Mouse (Mus musculus): ENCODE measurements around the gene Dnajb14. TPM values are rescaled to one million over a fixed set of nuclear protein-coding genes. Genes with fewer than 3 reads are reported as not detected.
"Not testable (repeated sequence)": the region's sequence is repeated elsewhere in the genome, so short reads cannot be mapped to it uniquely, and the experiment has no call there.

Gene Dnajb14
- polyA plus RNA-seq, 1 experiment from 2014 or later: 10.5 TPM

DNA sequence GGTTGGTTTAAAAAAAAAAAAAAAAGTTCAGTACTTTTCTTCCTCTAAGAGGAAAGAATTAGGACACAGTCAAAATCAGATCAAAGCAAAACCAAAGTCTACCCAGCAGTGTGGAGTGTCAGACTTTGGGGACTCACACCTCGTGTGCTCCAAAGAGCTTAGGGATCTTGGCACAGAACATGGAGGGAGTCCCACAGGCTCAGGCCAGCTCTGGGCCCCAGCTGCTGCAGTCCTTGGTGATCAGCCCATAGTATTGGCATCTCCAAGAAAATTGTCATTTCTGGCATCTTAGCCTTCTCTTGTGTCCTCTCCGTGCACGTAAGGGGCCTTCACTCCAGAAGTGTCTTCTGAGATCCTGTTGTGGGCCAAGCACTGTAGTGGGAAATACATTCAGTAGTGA, 23.6 kb downstream of the Dnajb14 start:
- Histone ChIP-seq H3K4me1 (replicated peaks) (no peaks in the 10 kb centered on the region), H3K27ac (no peak overlapping the region), H3K27me3 (no peaks in the 10 kb centered on the region), H3K4me3 (no peak overlapping the region), H3K4me2 (no peak overlapping the region), H3K9me3 (replicated peaks) (no peaks in the 10 kb centered on the region), H3K9ac (no peak overlapping the region), H3K36me3 (peaks cover 28% of the 10 kb centered on the region)
- 76% methylated on average over 3 of the region's 3 CpGs for WGBS
- ATAC-seq (replicated peaks; ENCODE audit: insufficient number of reproducible peaks, insufficient read depth, low FRiP score, low read depth): no peak

DNA sequence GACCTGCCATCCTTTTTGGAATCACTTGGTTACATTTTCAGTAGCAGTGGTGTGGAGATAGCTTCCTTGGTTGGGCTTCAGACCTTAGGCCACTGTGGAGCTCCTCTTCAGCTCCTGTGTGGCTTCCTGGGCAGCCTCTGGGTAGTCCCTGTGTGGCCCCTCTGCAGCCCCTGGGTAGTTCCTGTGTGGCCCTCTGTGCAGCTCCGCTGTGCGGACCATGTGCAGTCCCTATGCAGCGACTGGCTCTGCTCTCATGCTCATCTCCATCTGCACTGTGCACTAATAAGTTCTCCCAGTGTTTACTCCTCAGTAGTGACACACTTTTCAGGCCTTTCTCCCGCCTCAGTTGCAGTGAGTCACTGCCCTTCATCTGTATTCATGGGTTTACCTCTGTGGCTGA, 24.6 kb downstream of the Dnajb14 start:
- WGBS: 92% methylated on average over 4 of the region's 4 CpGs
- Histone ChIP-seq H3K27ac (no peak overlapping the region), H3K4me3 (no peak overlapping the region), H3K27me3 (no peaks in the 10 kb centered on the region), H3K9ac (no peak overlapping the region), H3K4me2 (no peak overlapping the region), H3K36me3 (peaks cover 28% of the 10 kb centered on the region), H3K9me3 (replicated peaks) (no peaks in the 10 kb centered on the region), H3K4me1 (replicated peaks) (no peaks in the 10 kb centered on the region)
- no peak for ATAC-seq (replicated peaks; ENCODE audit: insufficient number of reproducible peaks, insufficient read depth, low FRiP score, low read depth)

DNA sequence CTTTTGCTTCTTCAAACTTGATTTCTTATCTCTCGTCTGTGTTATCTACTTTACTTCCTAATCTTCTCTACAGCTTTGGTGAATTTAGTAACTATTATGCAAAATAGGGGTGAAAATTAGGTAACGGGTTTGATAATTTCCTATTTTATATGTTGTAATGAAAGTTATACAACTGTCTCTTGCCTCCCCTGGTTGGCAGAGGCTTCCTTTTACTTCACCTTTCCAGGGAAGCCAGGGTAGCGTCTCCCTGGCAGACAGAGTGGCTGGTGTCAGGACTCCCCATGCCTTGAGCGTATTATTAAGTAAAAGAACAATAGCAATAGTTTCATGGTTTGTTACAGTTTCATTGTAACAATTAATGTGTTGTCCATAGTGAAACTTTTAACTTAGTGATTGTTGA, 26.3 kb downstream of the Dnajb14 start:
- Histone ChIP-seq H3K4me2 (no peak overlapping the region), H3K27ac (no peak overlapping the region), H3K4me1 (replicated peaks) (no peaks in the 10 kb centered on the region), H3K36me3 (peaks cover 37% of the 10 kb centered on the region), H3K4me3 (no peak overlapping the region), H3K9me3 (replicated peaks) (no peaks in the 10 kb centered on the region), H3K9ac (no peak overlapping the region), H3K27me3 (no peaks in the 10 kb centered on the region)
- no peak for ATAC-seq (replicated peaks; ENCODE audit: insufficient number of reproducible peaks, insufficient read depth, low FRiP score, low read depth)
- WGBS: 86% methylated on average over 4 of the region's 4 CpGs

DNA sequence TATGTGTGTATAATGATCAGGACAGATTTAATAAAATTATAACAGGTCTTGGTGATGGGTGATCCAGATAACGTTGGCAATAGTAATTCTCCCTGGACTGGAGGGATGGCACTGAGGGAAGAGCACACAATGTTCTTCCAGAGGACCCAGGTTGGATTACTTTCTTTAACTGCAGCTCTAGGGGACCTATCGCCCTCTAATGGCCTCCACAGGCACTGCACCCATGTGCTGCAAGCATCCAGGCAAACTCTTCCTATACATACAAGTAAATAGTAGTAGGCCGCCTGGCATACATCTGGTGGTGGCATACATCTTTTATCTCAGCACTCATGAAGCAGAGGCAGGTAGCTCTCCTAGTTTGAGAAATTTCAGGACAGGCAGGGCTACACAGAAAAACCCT, 27.7 kb downstream of the Dnajb14 start:
- no peaks in the 10 kb centered on the region for H3K9me3 ChIP-seq (replicated peaks)
- H3K4me3 ChIP-seq: no peak overlapping the region
- no peak overlapping the region for H3K9ac ChIP-seq
- no peaks in the 10 kb centered on the region for H3K27me3 ChIP-seq
- 85% methylated on average over 3 of the region's 3 CpGs for WGBS
- no peak for ATAC-seq (replicated peaks; ENCODE audit: insufficient number of reproducible peaks, insufficient read depth, low FRiP score, low read depth)
- no peak overlapping the region for H3K4me2 ChIP-seq
- H3K27ac ChIP-seq: no peak overlapping the region
- H3K36me3 ChIP-seq: peaks cover 28% of the 10 kb centered on the region
- H3K4me1 ChIP-seq (replicated peaks): no peaks in the 10 kb centered on the region

DNA sequence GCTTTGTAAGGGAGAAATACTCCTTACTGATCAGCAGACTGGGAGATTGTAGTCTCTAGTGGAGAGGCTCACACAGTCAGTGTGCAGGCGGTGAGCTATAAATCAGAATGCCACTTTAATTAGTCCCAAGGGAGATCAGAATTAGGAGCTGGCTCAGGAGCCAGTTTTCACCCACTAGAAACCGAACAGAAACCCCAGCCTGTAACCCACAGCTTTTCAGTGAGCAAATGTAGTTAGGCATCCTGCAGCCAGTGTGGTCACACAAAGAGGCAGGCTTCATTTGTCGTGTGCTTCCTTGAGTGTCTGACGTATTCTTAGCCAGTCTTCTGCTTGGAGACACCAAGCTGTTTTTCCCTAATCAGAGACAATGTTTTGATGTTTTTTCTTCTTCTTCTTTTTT, 28.9 kb downstream of the Dnajb14 start:
- Histone ChIP-seq H3K27ac (no peak overlapping the region), H3K4me1 (replicated peaks) (no peaks in the 10 kb centered on the region), H3K27me3 (no peaks in the 10 kb centered on the region), H3K9ac (no peak overlapping the region), H3K4me2 (no peak overlapping the region), H3K36me3 (peaks cover 28% of the 10 kb centered on the region), H3K4me3 (no peak overlapping the region), H3K9me3 (replicated peaks) (no peaks in the 10 kb centered on the region)
- no peak for ATAC-seq (replicated peaks; ENCODE audit: insufficient number of reproducible peaks, insufficient read depth, low FRiP score, low read depth)
- WGBS: 86% methylated on average over 4 of the region's 4 CpGs

DNA sequence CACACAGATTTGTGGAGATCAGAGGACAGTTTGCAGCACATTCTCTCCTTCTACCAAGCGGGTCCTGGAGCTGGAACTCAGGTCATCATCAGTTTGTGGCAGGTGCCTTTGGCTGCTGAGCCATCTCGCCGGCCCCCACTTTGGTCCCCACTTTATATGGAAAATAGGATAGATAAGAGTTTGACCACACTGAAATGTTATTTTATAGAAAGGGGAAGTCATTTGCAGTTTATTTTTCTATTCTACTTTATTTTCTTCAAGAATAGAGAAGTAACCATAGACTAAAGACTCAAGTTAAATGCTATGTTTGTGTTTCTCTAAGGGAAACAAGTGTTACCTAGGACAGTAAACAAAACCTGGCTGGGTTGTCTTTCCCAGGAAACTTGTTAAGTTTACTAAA, 29.4 kb downstream of the Dnajb14 start:
- Histone ChIP-seq H3K9me3 (replicated peaks) (no peaks in the 10 kb centered on the region), H3K27ac (no peak overlapping the region), H3K4me3 (no peak overlapping the region), H3K9ac (no peak overlapping the region), H3K4me2 (no peak overlapping the region), H3K36me3 (peaks cover 28% of the 10 kb centered on the region), H3K4me1 (replicated peaks) (no peaks in the 10 kb centered on the region), H3K27me3 (no peaks in the 10 kb centered on the region)
- 83% methylated on average over 3 of the region's 3 CpGs for WGBS
- ATAC-seq (replicated peaks; ENCODE audit: insufficient number of reproducible peaks, insufficient read depth, low FRiP score, low read depth): no peak

DNA sequence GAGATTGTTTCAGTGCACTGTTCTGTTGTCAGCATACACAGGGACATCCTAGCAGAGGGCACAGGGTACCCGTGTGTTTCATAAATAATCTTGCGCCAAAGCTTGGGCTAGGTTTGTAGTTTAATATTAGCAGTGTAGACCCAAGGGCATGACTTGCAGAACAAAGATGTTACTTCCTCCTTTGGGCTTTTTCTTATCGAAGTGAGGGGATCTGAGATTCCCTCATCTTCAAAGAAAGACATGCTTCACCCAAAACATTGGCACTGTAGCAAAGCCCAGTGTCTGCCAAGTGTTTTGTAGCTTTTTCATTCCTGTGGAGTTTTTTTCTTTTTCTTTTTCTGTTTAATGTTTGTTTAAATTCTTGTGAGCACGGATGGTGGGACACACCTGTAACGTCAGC, 30.2 kb downstream of the Dnajb14 start:
- H3K27me3 ChIP-seq: no peaks in the 10 kb centered on the region
- H3K4me2 ChIP-seq: no peak overlapping the region
- H3K4me1 ChIP-seq (replicated peaks): no peaks in the 10 kb centered on the region
- no peak overlapping the region for H3K27ac ChIP-seq
- H3K9ac ChIP-seq: no peak overlapping the region
- WGBS: 87% methylated on average over 5 of the region's 5 CpGs
- no peaks in the 10 kb centered on the region for H3K9me3 ChIP-seq (replicated peaks)
- no peak overlapping the region for H3K4me3 ChIP-seq
- no peak for ATAC-seq (replicated peaks; ENCODE audit: insufficient number of reproducible peaks, insufficient read depth, low FRiP score, low read depth)
- H3K36me3 ChIP-seq: peaks cover 35% of the 10 kb centered on the region

DNA sequence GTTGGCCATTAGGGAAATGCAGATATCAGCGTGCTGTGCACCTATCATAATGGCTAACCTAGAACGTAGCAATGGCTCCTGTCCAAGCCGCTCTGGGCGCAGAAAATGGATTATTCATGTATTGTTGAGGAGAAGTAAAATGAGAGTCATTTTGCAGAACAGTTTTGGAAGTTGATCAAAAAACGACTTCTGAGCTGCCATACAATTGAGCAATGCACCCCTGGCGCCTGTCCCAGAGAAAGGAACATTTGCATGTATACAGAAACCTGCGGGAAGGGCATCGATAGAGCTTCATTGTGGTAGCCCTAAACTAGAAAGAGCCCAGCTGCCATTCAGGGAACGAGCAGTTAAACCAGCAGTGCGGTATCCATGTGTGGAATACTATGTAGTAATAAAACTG, 32.7 kb downstream of the Dnajb14 start:
- no peaks in the 10 kb centered on the region for H3K27me3 ChIP-seq
- peaks cover 25% of the 10 kb centered on the region for H3K36me3 ChIP-seq
- H3K4me3 ChIP-seq: no peak overlapping the region
- no peak overlapping the region for H3K4me2 ChIP-seq
- H3K9me3 ChIP-seq (replicated peaks): no peaks in the 10 kb centered on the region
- 87% methylated on average over 10 of the region's 10 CpGs for WGBS
- no peak for ATAC-seq (replicated peaks; ENCODE audit: insufficient number of reproducible peaks, insufficient read depth, low FRiP score, low read depth)
- H3K9ac ChIP-seq: no peak overlapping the region
- H3K27ac ChIP-seq: no peak overlapping the region
- no peaks in the 10 kb centered on the region for H3K4me1 ChIP-seq (replicated peaks)

DNA sequence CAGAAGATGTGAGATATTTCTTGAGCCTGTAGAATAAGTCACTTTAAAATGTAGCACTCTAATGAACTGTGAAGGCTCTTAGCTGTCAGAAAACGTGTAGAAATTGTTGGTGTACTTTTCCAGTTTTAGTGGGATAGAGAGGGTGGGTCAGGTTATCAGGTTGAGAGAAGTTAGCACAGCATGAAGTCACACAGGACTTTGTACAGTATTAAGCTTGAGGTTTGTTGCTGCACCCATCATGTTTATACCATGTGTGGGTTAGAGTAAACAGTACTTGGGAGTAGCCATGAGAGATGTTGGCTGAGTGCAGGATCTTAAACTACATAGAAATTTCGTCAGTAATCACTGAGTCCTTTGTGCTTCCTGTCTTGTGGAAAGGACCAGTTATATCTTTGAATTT, 45.6 kb downstream of the Dnajb14 start:
- Histone ChIP-seq H3K4me2 (no peak overlapping the region), H3K4me3 (no peak overlapping the region), H3K36me3 (peaks cover 7% of the 10 kb centered on the region; the same call in 1 of the 2 replicates), H3K9me3 (replicated peaks) (no peaks in the 10 kb centered on the region), H3K9ac (no peak overlapping the region), H3K27me3 (no peaks in the 10 kb centered on the region), H3K27ac (no peak overlapping the region), H3K4me1 (replicated peaks) (peaks cover 9% of the 10 kb centered on the region; the same call in 1 of the 2 replicates)
- WGBS: 66% methylated on average over 2 of the region's 2 CpGs
- ATAC-seq (replicated peaks; ENCODE audit: insufficient number of reproducible peaks, insufficient read depth, low FRiP score, low read depth): no peak

DNA sequence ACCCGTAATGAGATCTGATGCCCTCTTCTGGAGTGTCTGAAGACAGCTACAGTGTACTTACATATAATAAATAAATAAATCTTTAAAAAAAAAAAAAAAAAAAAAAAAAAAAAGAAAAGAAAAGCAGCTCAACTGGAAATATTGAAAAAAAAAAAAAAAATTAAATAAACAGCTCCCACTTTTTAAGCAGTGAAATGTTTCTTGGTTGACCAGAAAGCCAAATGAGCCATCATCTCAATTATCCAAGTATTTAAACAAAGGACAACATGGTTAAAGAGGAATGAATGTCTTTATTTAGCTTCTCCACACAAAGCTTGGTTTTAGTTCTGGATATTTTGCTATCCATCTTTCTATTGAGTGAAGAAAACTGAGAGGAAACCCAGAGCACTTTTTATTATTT, 47.1 kb downstream of the Dnajb14 start:
- H3K4me2 ChIP-seq; H3K27me3 ChIP-seq; H3K9ac ChIP-seq; H3K4me3 ChIP-seq; H3K9me3 ChIP-seq (replicated peaks); ATAC-seq (replicated peaks; ENCODE audit: insufficient number of reproducible peaks, insufficient read depth, low FRiP score, low read depth); H3K36me3 ChIP-seq; H3K27ac ChIP-seq: not testable (repeated sequence)
- 63% methylated on average over 1 of the region's 1 CpGs for WGBS
- H3K4me1 ChIP-seq (replicated peaks): peaks cover 16% of the 10 kb centered on the region

DNA sequence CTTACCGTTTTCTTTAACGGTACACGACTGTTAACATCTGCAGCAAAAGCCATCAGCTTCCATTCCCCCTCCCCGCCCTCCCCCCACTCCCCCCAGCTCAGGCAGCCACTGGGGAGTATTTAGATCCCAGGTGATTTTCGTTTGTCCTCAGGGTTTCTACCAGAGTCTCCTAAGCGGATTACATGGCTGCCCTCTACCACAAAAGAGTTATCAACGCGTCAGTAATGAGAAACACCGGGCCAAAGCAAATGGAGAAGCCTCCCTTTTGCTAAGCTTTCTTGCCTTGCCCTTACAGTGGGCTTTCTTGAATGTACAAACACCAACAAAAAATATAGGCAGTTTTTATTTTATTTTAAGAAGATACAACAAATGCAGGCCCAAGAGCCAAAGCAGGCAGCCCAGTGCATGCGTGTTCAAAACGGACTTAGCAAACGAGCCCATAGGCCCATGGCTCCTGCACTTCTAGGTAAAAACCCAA, 50.3 kb downstream of the Dnajb14 start:
- Histone ChIP-seq H3K27ac (peak overlapping the region; percentile 86), H3K4me3 (peak overlapping the region; percentile 99), H3K9me3 (replicated peaks) (no peaks in the 10 kb centered on the region), H3K9ac (peak overlapping the region; percentile 88), H3K27me3 (no peaks in the 10 kb centered on the region), H3K4me2 (peak overlapping the region; percentile 79), H3K36me3 (peaks cover 16% of the 10 kb centered on the region; the same call in 1 of the 2 replicates), H3K4me1 (replicated peaks) (peaks cover 17% of the 10 kb centered on the region)
- no peak for ATAC-seq (replicated peaks; ENCODE audit: insufficient number of reproducible peaks, insufficient read depth, low FRiP score, low read depth)
- 19% methylated on average over 12 of the region's 12 CpGs for WGBS

DNA sequence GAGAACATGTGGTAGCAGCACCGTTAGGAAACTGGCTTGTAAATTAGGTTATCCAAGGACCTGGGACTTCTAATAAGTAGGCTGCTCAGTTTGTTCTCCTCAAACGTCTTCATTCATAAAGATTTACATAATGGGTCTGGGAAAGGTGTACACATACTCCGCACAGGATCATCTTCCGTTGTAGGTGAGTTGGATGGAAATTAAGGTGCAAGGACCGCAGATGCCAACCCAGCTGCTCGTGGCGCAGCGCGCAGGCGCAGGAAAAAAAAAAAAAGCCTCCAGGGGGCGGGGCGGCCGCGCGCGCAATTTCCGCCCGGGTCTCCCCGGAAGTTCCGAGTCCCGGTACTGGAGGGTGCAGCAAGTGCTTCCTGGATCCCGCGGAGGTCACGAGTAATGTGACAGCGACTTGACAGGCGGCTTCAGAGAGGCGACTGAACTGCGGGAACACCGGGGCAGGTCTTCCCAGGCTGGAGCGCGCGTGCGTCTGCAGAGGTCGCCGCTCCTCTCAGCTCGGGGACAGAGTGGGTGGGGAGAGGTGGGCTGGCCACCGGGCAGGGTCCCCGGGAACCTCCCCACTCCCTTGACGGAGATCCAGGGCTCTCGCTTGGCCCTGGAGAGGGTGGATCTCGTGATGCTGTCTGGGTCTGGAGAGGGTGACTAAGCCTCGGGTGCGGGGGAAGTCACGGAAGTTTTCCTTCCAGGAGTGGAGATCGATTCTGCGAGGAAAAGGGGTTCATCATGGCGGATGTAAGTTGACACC, 50.9 kb downstream of the Dnajb14 start, which contains the start of gene Lamtor3:
Gene Lamtor3 (plus strand): TSS at position 335 of the 760 bp plus-strand sequence.
- no peaks in the 10 kb centered on the region for H3K9me3 ChIP-seq (replicated peaks)
- H3K27ac ChIP-seq: peak within 1 kb of the TSS; percentile 86
- peak within 1 kb of the TSS; percentile 99 for H3K4me3 ChIP-seq
- under 1% methylated on average over 47 of the region's 47 CpGs for WGBS
- no peaks in the 10 kb centered on the region for H3K27me3 ChIP-seq
- ATAC-seq (replicated peaks; ENCODE audit: insufficient number of reproducible peaks, insufficient read depth, low FRiP score, low read depth): peak; percentile 88
- H3K9ac ChIP-seq: peak within 1 kb of the TSS; percentile 88
- peaks cover 17% of the 10 kb centered on the region for H3K4me1 ChIP-seq (replicated peaks)
- peak within 1 kb of the TSS; percentile 79 for H3K4me2 ChIP-seq
- H3K36me3 ChIP-seq: peaks cover 16% of the 10 kb centered on the region; the same call in 1 of the 2 replicates

Data from heart, embryonic 15.5 days (tissue).